Mouse (Mus musculus) limb, embryonic 12.5 days (tissue): ENCODE measurements around the gene Gm5938. TPM values are rescaled to one million over a fixed set of nuclear protein-coding genes. Genes with fewer than 3 reads are reported as not detected.

Source experiments
- ATAC-seq: fragments of 200-750 bp; cut with Nextera tagmentation; 2 replicates; pipeline ENCODE4 v1.8.0; 2017; ENCODE audit warnings: low read depth, moderate TSS enrichment; ENCODE audit not compliant: insufficient number of reproducible peaks, insufficient read depth, low FRiP score, low TSS enrichment
- H3K27ac ChIP-seq: fragments of 300-500 bp; sonication (generic); 2 replicates; pipeline ENCODE4 v1.5.1; 2016; ENCODE audit warnings: mild to moderate bottlenecking, moderate library complexity
- H3K27me3 ChIP-seq: fragments of 300-500 bp; sonication (generic); 2 replicates; pipeline ENCODE4 v1.6.1; 2016; ENCODE audit warnings: mild to moderate bottlenecking, moderate library complexity
- H3K36me3 ChIP-seq: fragments of 300-500 bp; sonication (generic); 2 replicates; pipeline ENCODE4 v1.6.1; 2016; ENCODE audit warnings: mild to moderate bottlenecking, moderate library complexity
- H3K4me1 ChIP-seq: fragments of 300-500 bp; sonication (generic); replicated peaks from 2 replicates; pipeline ENCODE4 v1.6.1; 2016
- H3K4me2 ChIP-seq: fragments of 300-500 bp; sonication (generic); 2 replicates; pipeline ENCODE4 v1.6.1; 2016; ENCODE audit warnings: mild to moderate bottlenecking, moderate library complexity
- H3K4me3 ChIP-seq: fragments of 300-500 bp; sonication (generic); replicated peaks from 2 replicates; pipeline ENCODE4 v1.5.1; 2016; ENCODE audit warnings: mild to moderate bottlenecking
- H3K9ac ChIP-seq: fragments of 300-500 bp; sonication (generic); replicated peaks from 2 replicates; pipeline ENCODE4 v1.6.1; 2016; ENCODE audit warnings: mild to moderate bottlenecking, moderate library complexity
- H3K9me3 ChIP-seq: fragments of 300-500 bp; sonication (generic); 2 replicates; pipeline ENCODE4 v1.6.1; 2016; ENCODE audit warnings: mild to moderate bottlenecking, moderate library complexity
- WGBS: fragments of 180-500 bp; shearing (Covaris S2); methylation state at CpG from one replicate; pipeline ENCODE4 v1.1.7; 2016; 5-methylcytosine and 5-hydroxymethylcytosine counted together
- polyA plus RNA-seq: library from polyadenylated mRNA; unstranded; fragments of >200 nt; fragmentation: Nextera tagmentation; extraction: Ambion mirVana; gene quantifications from 2 replicates; pipeline ENCODE4 v1.2.1, GENCODE M21; 2016

Gm5938 gene
- not detected in 2 replicates for polyA plus RNA-seq

DNA sequence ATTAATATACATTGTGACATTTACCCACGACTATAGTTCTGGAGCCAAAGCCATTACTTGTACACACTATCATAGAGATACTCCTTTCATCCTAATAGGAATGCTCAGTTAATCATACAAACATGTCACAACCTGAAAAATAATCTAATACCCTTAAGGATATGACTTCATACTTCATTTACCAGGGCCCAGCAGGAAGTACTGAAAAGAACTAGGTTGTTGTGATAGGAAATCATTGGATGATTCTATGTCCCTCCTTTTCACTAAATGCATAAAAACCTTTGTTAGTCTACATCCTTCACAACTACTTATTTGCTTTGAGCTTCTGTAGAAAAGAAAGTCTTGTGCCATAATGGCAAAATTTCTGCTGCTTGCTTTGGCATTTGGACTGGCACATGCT is at the start of gene Gm5938:
TSS of gene Gm5938 (plus strand) at position 301 of the 400 bp plus-strand sequence.
- H3K4me3 ChIP-seq, result no peak within 1 kb of the TSS
- no peaks in the 10 kb centered on the region for H3K4me1 ChIP-seq
- no peak for ATAC-seq
- H3K4me2 ChIP-seq, result no peak within 1 kb of the TSS
- no peak within 1 kb of the TSS for H3K9ac ChIP-seq
- H3K9me3 ChIP-seq, result no peaks in the 10 kb centered on the region
- no peaks in the 10 kb centered on the region for H3K27me3 ChIP-seq
- no peaks in the 10 kb centered on the region for H3K36me3 ChIP-seq
- no peak within 1 kb of the TSS for H3K27ac ChIP-seq
- WGBS, result 77% methylated on average over 1 of the region's 1 CpGs

DNA sequence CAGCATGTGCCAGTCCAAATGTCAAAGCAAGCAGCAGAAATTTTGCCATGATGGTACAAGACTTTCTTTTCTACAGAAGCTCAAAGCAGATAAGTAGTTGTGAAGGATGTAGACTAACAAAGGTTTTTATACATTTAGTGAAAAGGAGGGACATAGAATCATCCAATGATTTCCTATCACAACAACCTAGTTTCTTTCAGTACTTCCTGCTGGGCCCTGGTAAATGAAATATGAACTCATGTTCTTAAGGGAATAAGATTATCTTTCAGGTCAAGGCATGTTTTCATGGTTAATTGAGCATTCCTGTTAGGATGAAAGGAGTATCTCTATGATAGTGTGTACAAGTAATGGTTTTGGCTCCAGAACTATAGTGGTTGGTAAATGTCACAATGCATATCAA is 34.0 kb upstream of the Gm5938 start, which contains the start of gene Obp1a:
TSS of gene Obp1a (minus strand) at position 101 of the 400 bp plus-strand sequence.
- Histone ChIP-seq H3K27ac (no peak within 1 kb of the TSS), H3K9me3 (no peaks in the 10 kb centered on the region), H3K27me3 (no peaks in the 10 kb centered on the region), H3K36me3 (no peaks in the 10 kb centered on the region), H3K9ac (no peak within 1 kb of the TSS), H3K4me1 (no peaks in the 10 kb centered on the region), H3K4me2 (no peak within 1 kb of the TSS), H3K4me3 (no peak within 1 kb of the TSS)
- ATAC-seq, result no peak

Other genes starting within 250 kb of the Gm5938 start
- not detected in 2 replicates for gene 5430402E10Rik, start 200.4 kb upstream of the Gm5938 start, polyA plus RNA-seq
- not detected in 2 replicates for gene Obp1a, start 34.1 kb upstream of the Gm5938 start, polyA plus RNA-seq
- gene Obp1b, start 61.3 kb downstream of the Gm5938 start, polyA plus RNA-seq, result not detected in 2 replicates
- gene Gm14743, start 120.5 kb downstream of the Gm5938 start, polyA plus RNA-seq, result not detected in 2 replicates
- not detected in 2 replicates for gene 4930480E11Rik, start 244.2 kb downstream of the Gm5938 start, polyA plus RNA-seq